Mouse (Mus musculus): Measurements from ENCODE around the gene Mroh7. TPM values are rescaled to one million over a fixed set of nuclear protein-coding genes. Genes with fewer than 3 reads are reported as not detected.

Mroh7 gene
- total and polyA plus RNA-seq, 2 experiments from 2014 or later: 0.59 to 0.99 TPM

DNA sequence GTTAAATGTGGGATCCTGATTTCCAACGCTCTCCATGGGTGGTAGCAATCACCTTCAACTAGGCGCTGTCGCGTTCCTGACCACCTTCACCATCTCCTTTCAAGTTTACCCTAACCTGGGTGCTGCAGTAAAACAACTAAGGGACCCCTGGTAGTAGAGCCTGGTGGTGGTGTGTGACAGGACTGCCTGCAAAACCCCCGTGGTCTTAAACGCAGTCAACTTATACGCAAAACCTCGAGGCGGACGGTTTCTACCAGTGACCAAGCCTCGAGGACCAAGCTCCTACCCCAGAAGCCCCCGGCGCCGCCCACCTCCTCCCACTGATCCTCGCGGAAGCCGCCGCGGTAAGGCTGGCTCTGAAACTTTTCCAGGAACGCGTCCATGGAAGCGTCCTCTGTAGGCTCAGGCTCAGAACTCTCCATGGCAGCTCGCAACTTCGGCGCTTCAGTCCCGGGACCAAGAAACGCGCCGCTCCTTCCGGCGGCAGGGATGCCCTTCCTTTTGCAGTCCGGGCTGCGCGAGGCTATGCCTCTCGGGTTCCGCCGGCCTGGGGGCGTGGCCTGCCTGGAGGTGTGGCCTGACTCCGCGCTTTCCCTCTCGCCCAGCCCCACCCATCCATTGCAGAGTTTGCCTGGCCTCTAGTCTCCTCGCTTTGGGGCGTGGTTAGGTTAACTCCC lies 52.1 kb downstream of the Mroh7 start, which contains the start of gene Ttc4:
Ttc4 (minus strand) TSS at position 503 of the 677 bp plus-strand sequence.
- no peaks in the 10 kb centered on the region for H3K9me3 ChIP-seq (ENCODE audit: low read length)
- peak within 1 kb of the TSS; percentile 92 for H3K4me3 ChIP-seq (ENCODE audit: low read length)
- H3K27ac ChIP-seq: peak within 1 kb of the TSS; percentile 51; the same call in 1 of the 2 replicates
- peaks cover 13% of the 10 kb centered on the region for H3K36me3 ChIP-seq (ENCODE audit: insufficient read depth, low read length)
- peak within 1 kb of the TSS; percentile 93 for H3K4me2 ChIP-seq (ENCODE audit: low read depth, low read length)
- H3K27me3 ChIP-seq (ENCODE audit: insufficient read depth, low read length): no peaks in the 10 kb centered on the region
- DNase-seq (ENCODE audit: low spot score): peak; percentile 95
- peak within 1 kb of the TSS; percentile 77 for H3K9ac ChIP-seq (replicated peaks; ENCODE audit: low read length)
- TF ChIP-seq CTCF (IDR thresholded peaks at IDR 0.05; ENCODE audit: low read depth): no peak
- peak; percentile 98 for ATAC-seq
- H3K4me1 ChIP-seq (ENCODE audit: insufficient read depth, low read length): peaks cover 6% of the 10 kb centered on the region; the same call in 1 of the 2 replicates
- whole genome bisulfite sequencing: 1% methylated on average over 43 of the region's 43 CpGs

DNA sequence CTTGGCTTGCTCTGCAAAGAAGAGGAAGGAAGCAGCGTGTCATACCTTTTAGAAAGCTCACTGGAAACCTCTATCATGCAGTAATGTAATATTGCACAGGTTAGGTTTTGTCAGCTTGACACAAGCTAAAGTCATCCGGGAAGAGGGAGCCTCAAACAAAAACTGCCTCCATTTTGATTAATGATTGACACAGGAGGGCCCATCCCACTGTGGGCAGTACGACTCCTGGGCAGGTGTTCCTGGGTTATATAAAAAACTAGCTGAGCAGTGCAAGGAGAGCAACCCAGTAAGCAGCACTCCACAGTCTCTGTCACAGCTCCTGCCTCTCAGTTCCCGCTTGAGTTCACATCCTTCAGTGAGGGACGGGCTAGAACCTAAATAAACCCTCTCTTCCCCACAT lies 54.0 kb downstream of the Mroh7 start:
- Histone ChIP-seq H3K36me3 (ENCODE audit: insufficient read depth, low read length) (peaks cover 26% of the 10 kb centered on the region), H3K4me3 (ENCODE audit: low read length) (no peak overlapping the region), H3K4me1 (ENCODE audit: insufficient read depth, low read length) (peaks cover 6% of the 10 kb centered on the region; the same call in 1 of the 2 replicates), H3K4me2 (ENCODE audit: low read depth, low read length) (no peak overlapping the region), H3K9ac (replicated peaks; ENCODE audit: low read length) (no peak overlapping the region), H3K9me3 (ENCODE audit: low read length) (no peaks in the 10 kb centered on the region), H3K27me3 (ENCODE audit: insufficient read depth, low read length) (no peaks in the 10 kb centered on the region), H3K27ac (no peak overlapping the region)
- ATAC-seq (no peak), DNase-seq (ENCODE audit: low spot score) (no peak)
- WGBS: 88% methylated on average over 5 of the region's 5 CpGs
- no peak for TF ChIP-seq CTCF (IDR thresholded peaks at IDR 0.05; ENCODE audit: low read depth)

DNA sequence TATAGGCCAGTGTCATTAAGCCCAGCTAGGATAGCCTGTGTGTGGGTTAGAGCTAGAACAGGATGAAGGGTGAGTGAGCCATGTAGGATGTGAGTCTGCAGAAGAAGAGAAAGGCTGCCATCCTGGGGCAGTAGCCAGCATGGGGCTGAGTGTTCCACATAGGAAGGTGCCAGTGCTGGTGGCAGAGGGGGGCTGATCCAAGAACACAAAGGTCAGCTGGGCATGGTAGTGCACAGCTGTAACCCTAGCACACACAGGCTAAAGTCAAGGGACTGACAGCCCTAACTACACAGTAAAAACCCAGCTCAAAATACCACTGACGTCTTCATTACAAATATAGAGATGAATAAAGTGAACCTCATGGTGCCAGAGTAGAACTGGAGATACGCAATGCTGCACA lies 64.2 kb downstream of the Mroh7 start:
- Histone ChIP-seq H3K9ac (replicated peaks; ENCODE audit: low read length) (no peak overlapping the region), H3K9me3 (ENCODE audit: low read length) (no peaks in the 10 kb centered on the region), H3K27ac (no peak overlapping the region), H3K4me2 (ENCODE audit: low read depth, low read length) (no peak overlapping the region), H3K36me3 (ENCODE audit: insufficient read depth, low read length) (peaks cover 84% of the 10 kb centered on the region), H3K27me3 (ENCODE audit: insufficient read depth, low read length) (no peaks in the 10 kb centered on the region), H3K4me3 (ENCODE audit: low read length) (no peak overlapping the region), H3K4me1 (ENCODE audit: insufficient read depth, low read length) (no peaks in the 10 kb centered on the region)
- no peak for TF ChIP-seq CTCF (IDR thresholded peaks at IDR 0.05; ENCODE audit: low read depth)
- 97% methylated on average over 2 of the region's 2 CpGs for WGBS
- ATAC-seq (no peak), DNase-seq (ENCODE audit: low spot score) (no peak)

DNA sequence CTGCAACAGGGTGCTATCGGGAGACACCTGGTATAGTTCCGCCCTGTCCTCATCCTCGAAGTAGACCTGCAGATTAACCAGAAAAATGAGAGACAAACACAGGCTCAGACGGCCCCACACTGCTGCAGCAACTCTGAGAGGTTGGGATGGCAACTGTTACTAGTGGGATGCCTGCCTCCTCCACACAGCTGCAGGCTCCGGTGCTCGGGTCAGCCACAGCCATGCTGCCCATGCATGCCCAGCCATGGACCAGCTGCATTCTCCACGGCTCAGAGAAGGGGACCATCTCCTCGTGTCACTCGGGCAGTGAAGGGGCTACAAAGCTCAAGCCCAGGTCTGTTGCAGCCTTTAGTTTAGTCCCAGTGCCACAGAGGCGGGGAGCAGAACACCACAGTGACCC lies 65.1 kb downstream of the Mroh7 start:
- 94% methylated on average over 10 of the region's 10 CpGs for WGBS
- H3K4me2 ChIP-seq (ENCODE audit: low read depth, low read length): no peak overlapping the region
- no peak overlapping the region for H3K9ac ChIP-seq (replicated peaks; ENCODE audit: low read length)
- ATAC-seq: no peak
- no peak for TF ChIP-seq CTCF (IDR thresholded peaks at IDR 0.05; ENCODE audit: low read depth)
- H3K27me3 ChIP-seq (ENCODE audit: insufficient read depth, low read length): no peaks in the 10 kb centered on the region
- no peak overlapping the region for H3K27ac ChIP-seq
- H3K4me1 ChIP-seq (ENCODE audit: insufficient read depth, low read length): no peaks in the 10 kb centered on the region
- H3K36me3 ChIP-seq (ENCODE audit: insufficient read depth, low read length): peaks cover 83% of the 10 kb centered on the region
- DNase-seq (ENCODE audit: low spot score): no peak
- no peaks in the 10 kb centered on the region for H3K9me3 ChIP-seq (ENCODE audit: low read length)
- H3K4me3 ChIP-seq (ENCODE audit: low read length): no peak overlapping the region

DNA sequence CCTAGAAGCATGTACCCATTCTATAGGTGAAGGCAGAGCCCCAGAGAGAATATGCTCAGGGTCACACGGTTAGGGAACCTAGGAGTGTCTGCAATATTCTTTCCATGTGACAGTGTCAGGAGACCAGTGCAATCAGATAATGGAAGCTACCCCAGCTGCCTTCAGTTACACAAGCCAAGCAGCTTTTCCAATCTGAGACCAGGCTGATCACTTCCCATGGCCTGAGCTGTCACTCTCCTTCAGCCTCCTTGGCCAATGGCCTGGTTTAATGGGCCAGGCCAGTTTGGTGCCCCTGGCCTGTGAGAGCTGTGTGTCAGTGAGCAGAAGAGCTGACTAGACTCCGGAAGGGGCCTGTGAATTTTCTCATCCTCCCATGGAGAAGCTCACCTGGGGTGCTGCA lies 65.5 kb downstream of the Mroh7 start:
- Histone ChIP-seq H3K9ac (replicated peaks; ENCODE audit: low read length) (no peak overlapping the region), H3K4me1 (ENCODE audit: insufficient read depth, low read length) (no peaks in the 10 kb centered on the region), H3K27me3 (ENCODE audit: insufficient read depth, low read length) (no peaks in the 10 kb centered on the region), H3K27ac (no peak overlapping the region), H3K4me2 (ENCODE audit: low read depth, low read length) (no peak overlapping the region), H3K36me3 (ENCODE audit: insufficient read depth, low read length) (peaks cover 83% of the 10 kb centered on the region), H3K4me3 (ENCODE audit: low read length) (no peak overlapping the region), H3K9me3 (ENCODE audit: low read length) (no peaks in the 10 kb centered on the region)
- no peak for TF ChIP-seq CTCF (IDR thresholded peaks at IDR 0.05; ENCODE audit: low read depth)
- ATAC-seq: no peak
- WGBS: 100% methylated on average over 2 of the region's 2 CpGs
- DNase-seq (ENCODE audit: low spot score): no peak

- peaks cover 83% of the 10 kb centered on the region for H3K36me3 ChIP-seq (ENCODE audit: insufficient read depth, low read length)
- H3K9me3 ChIP-seq (ENCODE audit: low read length): no peaks in the 10 kb centered on the region
- H3K4me1 ChIP-seq (ENCODE audit: insufficient read depth, low read length): no peaks in the 10 kb centered on the region
- H3K9ac ChIP-seq (replicated peaks; ENCODE audit: low read length): no peak overlapping the region
- no peaks in the 10 kb centered on the region for H3K27me3 ChIP-seq (ENCODE audit: insufficient read depth, low read length)
- H3K4me2 ChIP-seq (ENCODE audit: low read depth, low read length): no peak overlapping the region
- no peak overlapping the region for H3K4me3 ChIP-seq (ENCODE audit: low read length)
- no peak for DNase-seq (ENCODE audit: low spot score)
- TF ChIP-seq CTCF (IDR thresholded peaks at IDR 0.05; ENCODE audit: low read depth): no peak
- no peak for ATAC-seq
- WGBS: 91% methylated on average over 6 of the region's 6 CpGs
- H3K27ac ChIP-seq: no peak overlapping the region
Observed at GRCm38 (mm10) chr4:106664697-106665096, 66.0 kb downstream of the Mroh7 start.

GRCm38 (mm10) chr4:106663956-106664470 lies 66.7 kb downstream of the Mroh7 start:
- H3K27me3 ChIP-seq (ENCODE audit: insufficient read depth, low read length): no peaks in the 10 kb centered on the region
- no peak for TF ChIP-seq CTCF (IDR thresholded peaks at IDR 0.05; ENCODE audit: low read depth)
- no peak overlapping the region for H3K4me2 ChIP-seq (ENCODE audit: low read depth, low read length)
- no peaks in the 10 kb centered on the region for H3K9me3 ChIP-seq (ENCODE audit: low read length)
- ATAC-seq: no peak
- no peaks in the 10 kb centered on the region for H3K4me1 ChIP-seq (ENCODE audit: insufficient read depth, low read length)
- DNase-seq (ENCODE audit: low spot score): no peak
- H3K9ac ChIP-seq (replicated peaks; ENCODE audit: low read length): no peak overlapping the region
- 92% methylated on average over 5 of the region's 5 CpGs for WGBS
- peaks cover 81% of the 10 kb centered on the region for H3K36me3 ChIP-seq (ENCODE audit: insufficient read depth, low read length)
- H3K4me3 ChIP-seq (ENCODE audit: low read length): no peak overlapping the region
- H3K27ac ChIP-seq: no peak overlapping the region

Data from hindbrain, postnatal 0 days (tissue).